Mouse (Mus musculus): ENCODE results near the gene Reep3.

DNA sequence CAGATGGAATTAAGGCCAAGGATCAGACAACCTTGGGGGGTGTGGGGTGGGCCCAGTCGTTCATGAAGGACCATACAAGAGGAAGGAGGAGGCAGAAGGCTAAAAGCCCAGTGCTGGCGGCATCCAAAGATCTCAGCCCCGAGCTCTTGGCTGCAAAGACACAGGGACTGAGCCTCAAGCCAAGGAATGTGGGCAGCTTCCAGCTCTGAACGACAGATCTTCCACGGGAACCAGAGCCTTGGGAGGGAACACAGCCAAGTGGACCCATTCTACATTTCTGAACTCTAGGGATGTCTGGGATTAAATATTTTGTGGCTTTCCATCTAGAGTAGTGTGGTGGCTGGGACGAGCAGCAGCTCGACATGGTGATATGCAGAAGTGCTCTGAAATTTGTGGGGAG is 38.4 kb downstream of the Reep3 start:
- no peak for TF ChIP-seq CTCF (IDR thresholded peaks at IDR 0.05; ENCODE audit: borderline replicate concordance, extremely low read depth, insufficient read depth, insufficient read length)
- TF ChIP-seq POLR2A (IDR thresholded peaks at IDR 0.05; ENCODE audit: borderline replicate concordance, extremely low read depth, insufficient read depth, insufficient read length, poor library complexity, severe bottlenecking) = no peak
